Mouse (Mus musculus) retina, embryonic 14.5 days (tissue): ENCODE results near the gene Gm28635.

ENCODE experiments used
- DNase-seq: peaks from one replicate; pipeline ENCODE4 v3.0.0-alpha.2; 2015; ENCODE audit warnings: low spot score

The Gm28635 gene

GRCm38 (mm10) chr2:84688080-84688844, 10.4 kb upstream of the Gm28635 start:
- no peak for DNase-seq

- no peak for DNase-seq
Observed at GRCm38 (mm10) chr2:84682605-84683183, 4.9 kb upstream of the Gm28635 start.

- no peak for DNase-seq
Observed at GRCm38 (mm10) chr2:84679016-84679415, 1.2 kb upstream of the Gm28635 start, which contains the start of gene Tmx2. Gene Tmx2, minus strand, starts transcription at chr2:84679140.

GRCm38 (mm10) chr2:84677270-84677967, 422 bp downstream of the Gm28635 start:
- DNase-seq: peak; percentile 55

- DNase-seq: peak; percentile 25
Observed at GRCm38 (mm10) chr2:84671535-84671934, 6.3 kb downstream of the Gm28635 start.

GRCm38 (mm10) chr2:84670569-84670933, 7.3 kb downstream of the Gm28635 start, which contains the start of gene Selenoh:
Gene Selenoh, minus strand, starts transcription at chr2:84670770.
- peak; percentile 94 for DNase-seq

- no peak for DNase-seq
Observed at GRCm38 (mm10) chr2:84669828-84670568, 7.8 kb downstream of the Gm28635 start.

GRCm38 (mm10) chr2:84666081-84666480, 11.8 kb downstream of the Gm28635 start:
- DNase-seq: no peak

- peak; percentile 69 for DNase-seq
Observed at GRCm38 (mm10) chr2:84662866-84663265, 15.0 kb downstream of the Gm28635 start.

- DNase-seq: peak; percentile 51
Observed at GRCm38 (mm10) chr2:84660253-84660652, 17.6 kb downstream of the Gm28635 start.

- no peak for DNase-seq
Observed at GRCm38 (mm10) chr2:84658806-84659205, 19.0 kb downstream of the Gm28635 start, which contains the start of gene Btbd18. Gene Btbd18, plus strand, starts transcription at chr2:84659079.

- no peak for DNase-seq
Observed at GRCm38 (mm10) chr2:84655864-84656263, 22.0 kb downstream of the Gm28635 start.

- DNase-seq: no peak
Observed at GRCm38 (mm10) chr2:84653354-84653753, 24.5 kb downstream of the Gm28635 start.

- peak; percentile 90 for DNase-seq
Observed at GRCm38 (mm10) chr2:84650464-84651195, 27.2 kb downstream of the Gm28635 start, which contains the start of gene Ctnnd1. Gene Ctnnd1, minus strand, starts transcription at chr2:84650765.

- DNase-seq: no peak
Observed at GRCm38 (mm10) chr2:84649674-84650073, 28.2 kb downstream of the Gm28635 start.

- no peak for DNase-seq
Observed at GRCm38 (mm10) chr2:84648369-84648768, 29.5 kb downstream of the Gm28635 start.

GRCm38 (mm10) chr2:84647051-84647568, 30.7 kb downstream of the Gm28635 start:
- no peak for DNase-seq

- DNase-seq: no peak
Observed at GRCm38 (mm10) chr2:84646138-84646537, 31.7 kb downstream of the Gm28635 start.

GRCm38 (mm10) chr2:84640833-84641232, 37.0 kb downstream of the Gm28635 start:
- no peak for DNase-seq

GRCm38 (mm10) chr2:84638428-84639220, 39.2 kb downstream of the Gm28635 start:
- DNase-seq: no peak
